Mouse (Mus musculus) cerebellum, adult 2 months (tissue): ENCODE measurements at regions not wholly inside any gene's neighbourhood (a gene's known extent, or its start where the extent isn't known, plus 50 kb on each side); places are given as distances from the start of the nearest gene placed in this dataset.

Experiments used
- CTCF ChIP-seq: fragments of 200-500 bp; IDR thresholded peaks from 2 replicates; pipeline ENCODE4 v1.5.1; 2011; ENCODE audit warnings: low read depth, mild to moderate bottlenecking, control low read depth, low read length, moderate library complexity, borderline replicate concordance; ENCODE audit not compliant: insufficient read depth
- POLR2A ChIP-seq: fragments of 200-500 bp; IDR thresholded peaks from 2 replicates; pipeline ENCODE4 v1.6.1; 2011; ENCODE audit warnings: low read length, control low read depth, borderline replicate concordance; ENCODE audit not compliant: insufficient read depth

DNA sequence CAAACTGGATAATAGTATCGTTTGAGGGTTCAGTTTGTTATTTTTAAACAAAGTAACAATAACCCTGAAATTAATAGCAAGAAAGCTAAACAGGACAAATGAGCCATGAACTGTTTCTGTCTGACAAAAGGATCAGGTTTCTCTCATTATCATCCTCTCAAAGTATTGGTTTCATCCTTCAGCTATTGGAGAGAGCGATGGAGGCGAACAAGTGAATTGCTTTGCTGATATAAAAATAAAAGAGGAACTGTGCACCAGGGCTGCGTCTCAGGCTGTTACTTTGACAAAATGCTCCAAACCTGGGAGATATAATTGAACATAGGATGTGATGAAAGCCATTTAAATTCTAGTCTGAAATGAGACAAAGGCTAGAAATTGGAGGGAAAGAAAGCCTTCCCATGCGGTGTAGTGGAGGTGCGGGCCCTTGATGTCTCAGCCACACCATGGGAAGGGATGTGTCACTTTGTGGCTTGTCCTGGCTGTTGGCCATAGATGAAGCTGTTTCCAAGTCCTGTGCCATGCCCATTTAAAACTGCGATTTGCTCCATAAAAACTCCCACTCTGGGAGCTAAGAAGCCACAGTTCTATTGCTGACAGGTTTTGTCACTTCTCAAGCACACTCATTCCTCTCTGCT lies 219.9 kb upstream of the Pcsk5 start:
- TF ChIP-seq CTCF (no peak), POLR2A (no peak)
